Mouse (Mus musculus) thymus, adult 2 months (tissue): ENCODE data around the gene Olfr403. TPM values are rescaled to one million over a fixed set of nuclear protein-coding genes. Genes with fewer than 3 reads are reported as not detected.
"Not testable (repeated sequence)": the region's sequence is repeated elsewhere in the genome, so short reads cannot be mapped to it uniquely, and the experiment has no call there.

Experiments
- DNase-seq: peaks from one replicate; pipeline ENCODE4 v3.0.0; 2021
- H3K27ac ChIP-seq: fragments of 200-500 bp; 2 replicates; pipeline ENCODE4 v1.5.1; 2012; ENCODE audit warnings: low read length, control low read depth; ENCODE audit not compliant: control insufficient read depth, insufficient read depth
- H3K27me3 ChIP-seq: fragments of 200-500 bp; 2 replicates; pipeline ENCODE4 v1.6.1; 2012; ENCODE audit warnings: mild to moderate bottlenecking, low read length, moderate library complexity, mixed read lengths; ENCODE audit not compliant: control insufficient read depth, insufficient read depth
- H3K36me3 ChIP-seq: fragments of 200-500 bp; 2 replicates; pipeline ENCODE4 v1.6.1; 2012; ENCODE audit warnings: mild to moderate bottlenecking, low read length, moderate library complexity; ENCODE audit not compliant: control insufficient read depth, insufficient read depth
- H3K4me1 ChIP-seq: fragments of 200-500 bp; replicated peaks from 2 replicates; pipeline ENCODE4 v1.6.1; 2012; ENCODE audit warnings: low read length; ENCODE audit not compliant: control insufficient read depth, insufficient read depth
- H3K4me3 ChIP-seq: fragments of 200-500 bp; 2 replicates; pipeline ENCODE4 v1.5.1; 2012; ENCODE audit warnings: mild to moderate bottlenecking, low read length, control low read depth, moderate library complexity; ENCODE audit not compliant: control insufficient read depth, insufficient read depth
- CTCF ChIP-seq: fragments of 200-500 bp; IDR thresholded peaks from 2 replicates; pipeline ENCODE4 v1.5.1; 2012; ENCODE audit warnings: mild to moderate bottlenecking, control low read depth, low read length, moderate library complexity, borderline replicate concordance; ENCODE audit not compliant: control insufficient read depth, poor library complexity, insufficient read depth; ENCODE audit errors: extremely low read depth
- POLR2A ChIP-seq: fragments of 200-500 bp; IDR thresholded peaks from 2 replicates; pipeline ENCODE4 v1.6.1; 2012; ENCODE audit warnings: mild to moderate bottlenecking, low read length, control low read depth, moderate library complexity; ENCODE audit not compliant: control insufficient read depth, poor library complexity, insufficient read depth; ENCODE audit errors: extremely low read depth
- WGBS: fragments of 180-500 bp; shearing (Covaris S2); methylation state at CpG from one replicate; pipeline ENCODE4 v1.1.7; 2018; 5-methylcytosine and 5-hydroxymethylcytosine counted together
- polyA plus RNA-seq: library from polyadenylated mRNA; depleted of rRNA; stranded (reverse); fragments of >200 nt; gene quantifications from 2 replicates; pipeline ENCODE4 v1.2.3, GENCODE M21; 2012; rRNA removed

Olfr403 gene
- not detected in 2 replicates for polyA plus RNA-seq

DNA sequence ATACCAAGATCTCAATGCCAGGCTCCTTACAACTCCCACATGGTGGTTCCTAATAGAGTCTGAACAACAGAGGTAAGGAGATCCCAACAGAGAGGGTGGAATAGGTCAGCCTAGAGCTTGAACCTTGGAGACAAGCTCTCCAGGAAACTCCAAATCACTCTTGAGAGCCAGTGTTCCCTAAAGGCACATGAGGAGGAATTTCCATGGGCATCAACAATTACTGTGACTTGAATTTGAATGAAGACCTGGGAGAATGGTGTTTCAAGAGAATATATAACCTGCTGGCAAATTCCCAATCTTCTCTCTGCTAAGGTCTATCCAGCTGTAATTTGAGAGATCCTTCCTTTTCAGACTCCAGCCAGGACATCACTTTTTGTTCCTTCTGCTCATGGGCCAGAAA lies at the start of gene Olfr403:
Gene Olfr403, plus strand, starts transcription at position 301 of the 400 bp plus-strand sequence.
- Histone ChIP-seq H3K36me3 (no peaks in the 10 kb centered on the region), H3K27ac (no peak within 1 kb of the TSS), H3K4me3 (no peak within 1 kb of the TSS), H3K4me1 (no peaks in the 10 kb centered on the region), H3K27me3 (no peaks in the 10 kb centered on the region)
- TF ChIP-seq CTCF: no peak
- TF ChIP-seq POLR2A: no peak
- no peak for DNase-seq

DNA sequence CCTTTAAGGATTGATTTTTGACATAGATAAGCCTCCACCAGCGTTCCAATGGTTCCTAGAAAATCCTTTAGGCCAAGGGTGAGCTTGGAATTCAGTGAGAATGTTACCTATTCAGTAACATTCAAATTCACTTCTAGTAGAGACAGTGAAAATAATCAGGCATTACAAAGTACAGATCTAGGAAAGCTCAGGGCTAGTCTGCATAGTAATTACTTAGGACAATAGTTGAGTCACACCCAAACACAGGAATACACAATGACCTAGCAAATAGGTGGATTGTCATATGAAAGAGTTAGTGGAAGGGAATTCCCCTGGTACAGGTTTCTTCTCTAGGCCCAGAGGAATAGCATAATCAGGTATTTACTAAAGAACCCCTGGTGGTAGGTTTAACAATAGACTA lies 46.0 kb upstream of the Olfr403 start:
- WGBS: 18% methylated on average over 1 of the region's 1 CpGs
- not testable (repeated sequence) for H3K4me3 ChIP-seq, H3K4me1 ChIP-seq, DNase-seq, H3K27me3 ChIP-seq, H3K27ac ChIP-seq, H3K36me3 ChIP-seq

DNA sequence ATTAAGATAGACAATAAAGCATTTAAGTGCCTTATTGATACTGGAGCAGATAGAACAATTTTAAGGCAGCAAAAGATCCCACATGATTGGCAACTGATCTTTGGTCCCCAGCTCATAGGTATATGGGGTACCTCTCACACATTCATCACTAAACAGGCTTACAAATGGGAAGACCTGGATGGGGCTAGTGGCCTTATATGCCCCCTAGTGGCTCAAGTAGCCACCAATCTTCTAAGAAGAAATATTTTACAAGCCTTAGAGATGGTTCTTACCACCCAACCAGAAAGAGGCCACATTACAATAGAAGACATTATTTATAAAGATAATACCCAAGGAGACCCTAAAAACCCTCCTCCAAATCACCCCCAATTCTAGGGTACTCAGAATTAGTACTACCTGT lies 40.2 kb upstream of the Olfr403 start:
- Histone ChIP-seq H3K4me3 (no peak overlapping the region), H3K27ac (no peak overlapping the region), H3K36me3 (no peaks in the 10 kb centered on the region), H3K4me1 (no peaks in the 10 kb centered on the region), H3K27me3 (no peaks in the 10 kb centered on the region)
- TF ChIP-seq CTCF: no peak
- no peak for TF ChIP-seq POLR2A
- DNase-seq: no peak

DNA sequence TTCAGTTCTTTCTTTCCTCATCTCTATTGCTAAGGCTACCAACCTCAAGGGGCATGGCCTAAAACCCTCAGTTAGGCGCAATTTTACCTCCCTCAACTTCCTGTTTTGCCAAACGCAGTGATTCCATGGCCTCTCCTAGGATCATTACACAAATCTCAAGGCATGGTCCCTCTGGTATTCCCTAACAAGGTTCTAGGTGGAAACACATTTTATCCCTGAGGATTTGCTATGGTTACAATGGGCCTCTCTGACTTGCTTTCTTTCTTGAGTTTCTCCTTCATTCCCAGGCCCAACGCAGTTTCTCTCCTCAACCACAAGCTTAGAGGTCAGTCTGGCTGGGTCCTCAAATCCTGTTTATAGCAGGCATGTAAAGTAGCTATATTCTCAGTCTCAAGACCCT lies 32.8 kb upstream of the Olfr403 start, which contains the start of gene Olfr402:
Gene Olfr402, plus strand, starts transcription at position 301 of the 400 bp plus-strand sequence.
- H3K27ac ChIP-seq: no peak within 1 kb of the TSS
- TF ChIP-seq POLR2A (no peak), CTCF (no peak)
- WGBS: 60% methylated on average over 3 of the region's 3 CpGs
- no peaks in the 10 kb centered on the region for H3K4me1 ChIP-seq
- no peaks in the 10 kb centered on the region for H3K27me3 ChIP-seq
- H3K4me3 ChIP-seq: no peak within 1 kb of the TSS
- no peaks in the 10 kb centered on the region for H3K36me3 ChIP-seq
- no peak for DNase-seq

DNA sequence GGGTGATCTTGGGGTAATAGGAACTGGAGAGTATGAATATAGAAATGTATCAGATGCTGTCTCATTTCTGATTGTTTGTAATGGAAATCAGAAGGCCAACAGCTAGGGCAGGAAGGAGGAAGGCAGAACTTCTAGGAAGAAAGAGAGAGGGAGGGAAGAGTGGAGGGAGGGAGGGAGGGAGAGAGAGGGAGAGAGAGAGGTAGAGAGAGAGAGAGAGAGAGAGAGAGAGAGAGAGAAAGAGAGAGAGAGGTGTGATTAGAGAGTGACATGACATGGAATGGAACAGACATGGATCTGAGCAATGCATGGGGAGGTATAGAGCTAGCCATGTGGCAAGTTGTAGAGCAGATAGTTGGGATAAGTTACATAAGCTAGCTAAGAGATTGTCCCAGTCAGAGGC lies 17.3 kb upstream of the Olfr403 start:
- no peak for DNase-seq
- no peaks in the 10 kb centered on the region for H3K36me3 ChIP-seq
- no peaks in the 10 kb centered on the region for H3K4me1 ChIP-seq
- H3K27me3 ChIP-seq: no peaks in the 10 kb centered on the region
- TF ChIP-seq POLR2A: no peak
- no peak for TF ChIP-seq CTCF
- no peak overlapping the region for H3K4me3 ChIP-seq
- H3K27ac ChIP-seq: no peak overlapping the region

DNA sequence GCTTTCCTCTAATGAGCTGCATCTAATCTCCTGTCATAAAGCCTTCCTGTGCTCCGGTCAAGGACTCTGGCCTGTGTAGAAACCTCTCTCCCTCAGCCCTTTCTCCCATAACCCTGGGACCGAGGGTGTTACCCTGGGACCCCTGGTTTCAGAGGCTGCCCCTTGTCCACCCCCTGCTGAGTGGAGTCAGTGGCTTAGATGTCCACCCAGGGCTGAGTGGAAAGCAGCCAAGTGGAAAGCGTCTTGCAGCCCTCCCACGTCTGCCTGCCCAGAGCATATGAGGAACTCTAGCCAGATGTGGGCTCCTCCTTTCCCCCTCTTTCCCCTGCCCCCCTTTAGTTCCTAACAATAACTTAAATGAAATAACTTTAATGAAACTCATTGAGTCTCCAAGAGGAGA lies 2.9 kb upstream of the Olfr403 start:
- 89% methylated on average over 4 of the region's 4 CpGs for WGBS
- TF ChIP-seq POLR2A (no peak), CTCF (no peak)

DNA sequence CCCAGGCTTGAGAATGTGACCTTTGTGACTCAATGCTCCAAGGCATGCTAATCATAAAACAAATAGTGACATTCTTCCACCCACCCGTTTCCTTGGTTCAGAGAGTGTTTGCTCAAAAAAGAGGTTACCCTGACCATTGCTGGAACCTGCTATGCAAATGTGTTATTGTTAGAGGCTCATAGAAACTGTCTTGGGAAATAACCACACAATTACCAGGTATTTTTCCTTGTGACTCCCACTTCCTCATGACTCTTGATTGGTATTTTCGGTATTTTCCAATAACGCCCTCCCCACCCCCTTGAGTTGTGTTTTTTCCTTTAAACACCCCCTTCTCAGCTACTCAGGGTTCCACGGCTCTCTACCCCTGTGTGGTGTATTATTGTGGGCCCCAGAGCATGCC lies 2.3 kb upstream of the Olfr403 start:
- Histone ChIP-seq H3K27me3 (no peaks in the 10 kb centered on the region), H3K27ac (no peak overlapping the region), H3K4me1 (no peaks in the 10 kb centered on the region), H3K36me3 (no peaks in the 10 kb centered on the region), H3K4me3 (no peak overlapping the region)
- 78% methylated on average over 4 of the region's 4 CpGs for WGBS
- TF ChIP-seq POLR2A: no peak
- no peak for TF ChIP-seq CTCF
- no peak for DNase-seq

More for the DNA sequence above, 2.9 kb upstream of the Olfr403 start:
- Histone ChIP-seq H3K27ac (no peak overlapping the region), H3K27me3 (no peaks in the 10 kb centered on the region), H3K4me1 (no peaks in the 10 kb centered on the region), H3K36me3 (no peaks in the 10 kb centered on the region), H3K4me3 (no peak overlapping the region)
- DNase-seq: no peak

DNA sequence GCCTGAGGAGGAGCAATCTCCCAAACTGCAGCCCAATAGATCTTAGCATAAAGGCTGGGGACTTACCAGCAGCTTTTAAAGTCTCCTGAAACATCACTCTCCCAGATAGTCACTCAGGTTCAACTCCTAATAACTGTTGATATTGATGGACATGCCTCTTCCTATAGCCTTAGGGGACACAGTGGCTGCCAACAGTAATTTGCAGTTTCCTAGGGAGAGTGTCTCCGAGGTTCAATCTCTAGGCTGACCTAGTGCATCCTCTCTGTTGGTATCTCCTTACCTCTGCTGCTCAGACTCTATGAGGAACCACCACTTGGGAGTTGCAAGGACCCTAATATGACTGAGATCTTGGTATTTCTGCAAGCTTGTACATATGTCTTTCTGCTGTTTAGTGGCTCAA lies 25.2 kb downstream of the Olfr403 start, which contains the start of gene Olfr43:
Gene Olfr43, minus strand, starts transcription at position 101 of the 400 bp plus-strand sequence.
- no peak for TF ChIP-seq CTCF
- TF ChIP-seq POLR2A: no peak
- Histone ChIP-seq H3K4me3 (no peak within 1 kb of the TSS), H3K27ac (no peak within 1 kb of the TSS), H3K36me3 (no peaks in the 10 kb centered on the region), H3K4me1 (no peaks in the 10 kb centered on the region), H3K27me3 (no peaks in the 10 kb centered on the region)
- no peak for DNase-seq
- WGBS: 42% methylated on average over 1 of the region's 1 CpGs
